Mouse (Mus musculus) CH12.LX (cell line): Measurements from ENCODE around the gene Gm37240. TPM values are rescaled to one million over a fixed set of nuclear protein-coding genes. Genes with fewer than 3 reads are reported as not detected.

Source experiments
- DNase-seq: peaks from one replicate; pipeline ENCODE4 v3.0.0-alpha.2; 2013; ENCODE audit errors: extremely low read depth
- H3K27ac ChIP-seq: 2 replicates; pipeline ENCODE4 v1.5.1; 2012; ENCODE audit warnings: low read depth, mild to moderate bottlenecking, control low read depth, moderate library complexity; ENCODE audit not compliant: insufficient read depth
- H3K27me3 ChIP-seq: replicated peaks from 2 replicates; pipeline ENCODE3; 2012; ENCODE audit warnings: inconsistent platforms
- H3K36me3 ChIP-seq, 2 experiments: replicated peaks in 1 of 2; 2 replicates each; pipeline versions ENCODE3 to v1.6.1; 2012; ENCODE audit warnings: inconsistent platforms in 1 of 2, low read length in 1 of 2, mild to moderate bottlenecking in 1 of 2, mixed read lengths in 1 of 2, moderate library complexity in 1 of 2; ENCODE audit not compliant: control insufficient read depth in 1 of 2, insufficient read depth in 1 of 2
- H3K4me1 ChIP-seq, 2 experiments: 2 replicates each; pipeline ENCODE4 v1.6.1; 2012; ENCODE audit warnings: inconsistent platforms in 1 of 2, moderate library complexity in 1 of 2; ENCODE audit not compliant: insufficient read depth in 2 of 2, control insufficient read depth in 1 of 2
- H3K4me2 ChIP-seq: 2 replicates; pipeline ENCODE4 v1.6.1; 2012; ENCODE audit warnings: low read depth, mild to moderate bottlenecking, control low read depth; ENCODE audit not compliant: poor library complexity, insufficient read depth, severe bottlenecking
- H3K4me3 ChIP-seq, 3 experiments: fragments of 150-350 bp in 1 of 3; sonication (generic) in 1 of 3; replicated peaks in 1 of 3; 2 replicates each; pipeline versions ENCODE3 to v1.5.1; 2011 to 2012; ENCODE audit warnings: low read depth in 2 of 3, low read length in 2 of 3, mild to moderate bottlenecking in 2 of 3, moderate library complexity in 2 of 3, control low read depth in 1 of 3, improper control_type of control experiment in 1 of 3, inconsistent platforms in 1 of 3, mixed read lengths in 1 of 3; ENCODE audit not compliant: poor library complexity in 1 of 3
- H3K79me2 ChIP-seq: replicated peaks from 2 replicates; pipeline ENCODE4 v1.6.1; 2012; ENCODE audit warnings: mild to moderate bottlenecking, moderate library complexity; ENCODE audit not compliant: control insufficient read depth, poor library complexity, insufficient read depth, severe bottlenecking; ENCODE audit errors: extremely low read depth
- H3K9ac ChIP-seq: 2 replicates; pipeline ENCODE4 v1.6.1; 2012; ENCODE audit warnings: low read depth, mild to moderate bottlenecking, control low read depth, moderate library complexity; ENCODE audit not compliant: insufficient read depth
- H3K9me3 ChIP-seq: replicated peaks from 2 replicates; pipeline ENCODE3; 2012; ENCODE audit warnings: low read length, inconsistent platforms, mixed read lengths
- BHLHE40 ChIP-seq: IDR thresholded peaks from 2 replicates; pipeline ENCODE4 v1.6.1; 2011; ENCODE audit warnings: mild to moderate bottlenecking, low read depth, low read length, improper control_type of control experiment
- CHD1 ChIP-seq: IDR thresholded peaks from 2 replicates; pipeline ENCODE4 v1.6.1; 2012; ENCODE audit warnings: low read depth, low read length, improper control_type of control experiment, inconsistent platforms
- CHD2 ChIP-seq: IDR thresholded peaks from 2 replicates; pipeline ENCODE4 v1.6.1; 2011; ENCODE audit warnings: low read length, improper control_type of control experiment
- CTCF ChIP-seq, 2 experiments: IDR thresholded peaks in 1 of 2; conservative IDR thresholded peaks in 1 of 2; 2 replicates each; pipeline ENCODE4 v1.5.1; 2011 to 2012; ENCODE audit warnings: low read depth in 2 of 2, low read length in 2 of 2, improper control_type of control experiment in 1 of 2, inconsistent platforms in 1 of 2, mild to moderate bottlenecking in 1 of 2, moderate library complexity in 1 of 2
- HCFC1 ChIP-seq: IDR thresholded peaks from 2 replicates; pipeline ENCODE4 v1.6.1; 2012; ENCODE audit warnings: low read depth, mild to moderate bottlenecking, inconsistent platforms, low read length, improper control_type of control experiment
- IRF4 ChIP-seq: IDR thresholded peaks from 2 replicates; pipeline ENCODE4 v1.6.1; 2014; ENCODE audit warnings: low read depth, mild to moderate bottlenecking, inconsistent platforms, low read length, improper control_type of control experiment
- JUN ChIP-seq: IDR thresholded peaks from 2 replicates; pipeline ENCODE4 v1.6.1; 2011; ENCODE audit warnings: low read depth, mild to moderate bottlenecking, low read length, improper control_type of control experiment, moderate library complexity; ENCODE audit not compliant: insufficient read depth
- KAT2A ChIP-seq: IDR thresholded peaks from 2 replicates; pipeline ENCODE4 v1.6.1; 2012; ENCODE audit warnings: low read length, improper control_type of control experiment, inconsistent platforms; ENCODE audit not compliant: insufficient replicate concordance
- MAZ ChIP-seq: IDR thresholded peaks from 2 replicates; pipeline ENCODE4 v1.6.1; 2012; ENCODE audit warnings: low read depth, mild to moderate bottlenecking, inconsistent platforms, low read length, improper control_type of control experiment, moderate library complexity
- MXI1 ChIP-seq: IDR thresholded peaks from 2 replicates; pipeline ENCODE4 v1.6.1; 2011; ENCODE audit warnings: mild to moderate bottlenecking, low read depth, low read length, improper control_type of control experiment
- NELFE ChIP-seq: IDR thresholded peaks from 2 replicates; pipeline ENCODE4 v1.6.1; 2011; ENCODE audit warnings: low read depth, low read length, improper control_type of control experiment
- POLR2A ChIP-seq: IDR thresholded peaks from 2 replicates; pipeline ENCODE4 v1.6.1; 2011; ENCODE audit warnings: low read depth, mild to moderate bottlenecking, improper control_type of control experiment, low read length
- POLR2AphosphoS2 ChIP-seq: IDR thresholded peaks from 2 replicates; pipeline ENCODE4 v1.6.1; 2011; ENCODE audit warnings: low read depth, low read length, improper control_type of control experiment
- RAD21 ChIP-seq: IDR thresholded peaks from 2 replicates; pipeline ENCODE4 v1.6.1; 2011; ENCODE audit warnings: low read depth, mild to moderate bottlenecking, low read length, improper control_type of control experiment, moderate library complexity
- SMC3 ChIP-seq: IDR thresholded peaks from 2 replicates; pipeline ENCODE4 v1.6.1; 2011; ENCODE audit warnings: low read depth, low read length, improper control_type of control experiment
- TBP ChIP-seq: conservative IDR thresholded peaks from 2 replicates; pipeline ENCODE4 v1.6.1; 2011; ENCODE audit warnings: low read depth, low read length, improper control_type of control experiment
- TCF12 ChIP-seq: IDR thresholded peaks from 2 replicates; pipeline ENCODE4 v1.6.1; 2014; ENCODE audit warnings: low read depth, mild to moderate bottlenecking, inconsistent platforms, low read length, improper control_type of control experiment
- UBTF ChIP-seq: IDR thresholded peaks from 2 replicates; pipeline ENCODE4 v1.6.1; 2012; ENCODE audit warnings: low read depth, mild to moderate bottlenecking, inconsistent platforms, low read length, improper control_type of control experiment, moderate library complexity
- USF1 ChIP-seq: IDR thresholded peaks from 2 replicates; pipeline ENCODE4 v1.6.1; 2014; ENCODE audit warnings: low read depth, mild to moderate bottlenecking, inconsistent platforms, low read length, improper control_type of control experiment
- ZKSCAN1 ChIP-seq: IDR thresholded peaks from 2 replicates; pipeline ENCODE4 v1.6.1; 2012; ENCODE audit warnings: low read depth, inconsistent platforms, low read length, improper control_type of control experiment, borderline replicate concordance
- ZMIZ1 ChIP-seq: IDR thresholded peaks from 2 replicates; pipeline ENCODE4 v1.6.1; 2012; ENCODE audit warnings: low read depth, mild to moderate bottlenecking, inconsistent platforms, low read length, improper control_type of control experiment
- dilution Hi-C: fragments of 300-500 bp; cut with MboI; formaldehyde crosslinking; loops from 2 replicates; pipeline ENCODE4 v1.14.3; 2020; ENCODE audit warnings: low sequenced_read_pairs; ENCODE audit not compliant: extremely low pct_unique_long_range_greater_than_20kb, extremely low pct_ligation_motif_present
- in situ Hi-C: fragments of 300-500 bp; cut with MboI; formaldehyde crosslinking; loops from 3 replicates; pipeline ENCODE4 v1.14.3; 2019; ENCODE audit warnings: low sequenced_read_pairs, low pct_ligation_motif_present, low pct_unique_long_range_greater_than_20kb, mixed read lengths
- polyA plus RNA-seq: library from polyadenylated mRNA; unstranded; fragments of >175 nt; gene quantifications from 2 replicates; pipeline ENCODE4 v1.2.1, GENCODE M21; 2012; ENCODE audit warnings: low read depth; ENCODE audit not compliant: insufficient read length
- total RNA-seq, 2 experiments: library from RNA; depleted of rRNA; stranded (reverse); fragments of 300-350 nt in 1 of 2; fragments of >200 nt in 1 of 2; gene quantifications; 2 replicates each; pipeline ENCODE4 v1.2.3; 2012 to 2014

Gm37240 gene
- total and polyA plus RNA-seq, 3 experiments = 0.08 to 0.19 (median 0.14) TPM

GRCm38 (mm10) chr3:84842793-84843192, 1044.5 kb downstream of the Gm37240 start:
- in situ Hi-C loops (loop anchor here (10.0 kb wide), 1 partner anchor 138 kb away; no protein-coding TSS in a partner anchor), dilution Hi-C loops (no loop called here)
- no peaks in the 10 kb centered on the region for H3K27me3 ChIP-seq
- H3K4me2 ChIP-seq = no peak overlapping the region
- no peaks in the 10 kb centered on the region for H3K9me3 ChIP-seq
- TF ChIP-seq TCF12 (no peak), SMC3 (no peak), POLR2AphosphoS2 (no peak), ZMIZ1 (no peak), NELFE (no peak), CHD1 (no peak), POLR2A (no peak), IRF4 (no peak), TBP (no peak), ZKSCAN1 (no peak)
- peaks cover 4 to 21% of the 10 kb centered on the region in 2 experiments for H3K36me3 ChIP-seq
- H3K4me1 ChIP-seq = peaks cover 5 to 37% of the 10 kb centered on the region in 2 experiments; a peak in 3 of 4 replicates
- H3K4me3 ChIP-seq = no peak overlapping the region
- no peak overlapping the region for H3K9ac ChIP-seq
- no peak for DNase-seq
- H3K27ac ChIP-seq = no peak overlapping the region
- H3K79me2 ChIP-seq = peaks cover 29% of the 10 kb centered on the region

GRCm38 (mm10) chr3:84841271-84841670, 1046.0 kb downstream of the Gm37240 start:
- dilution Hi-C loops = no loop called here

GRCm38 (mm10) chr3:84839499-84839898, 1047.8 kb downstream of the Gm37240 start:
- no peak overlapping the region for H3K4me2 ChIP-seq
- H3K27me3 ChIP-seq = no peaks in the 10 kb centered on the region
- peaks cover 36% of the 10 kb centered on the region for H3K79me2 ChIP-seq
- dilution Hi-C loops (no loop called here), in situ Hi-C loops (no loop called here)
- DNase-seq = no peak
- no peak overlapping the region for H3K4me3 ChIP-seq
- TF ChIP-seq CHD2 = no peak
- TF ChIP-seq KAT2A = no peak
- no peak for TF ChIP-seq BHLHE40
- no peak for TF ChIP-seq CTCF (conservative IDR thresholded peaks at IDR 0.05 in 1 of 2, IDR thresholded peaks at IDR 0.05 in 1 of 2; ENCODE audit: low read depth in 2 of 2, low read length in 2 of 2)
- no peak for TF ChIP-seq NELFE
- TF ChIP-seq POLR2A = no peak
- TF ChIP-seq HCFC1 = no peak
- no peak for TF ChIP-seq UBTF
- TF ChIP-seq MAZ = no peak
- TF ChIP-seq POLR2AphosphoS2 = no peak
- H3K36me3 ChIP-seq = peaks cover 9 to 33% of the 10 kb centered on the region in 2 experiments
- H3K4me1 ChIP-seq = peaks cover 10 to 70% of the 10 kb centered on the region in 2 experiments; a peak in 3 of 4 replicates
- no peak overlapping the region for H3K9ac ChIP-seq
- no peaks in the 10 kb centered on the region for H3K9me3 ChIP-seq
- H3K27ac ChIP-seq = no peak overlapping the region

More at GRCm38 (mm10) chr3:84841271-84841670, 1046.0 kb downstream of the Gm37240 start:
- Histone ChIP-seq H3K9me3 (no peaks in the 10 kb centered on the region), H3K36me3 (peaks cover 9 to 31% of the 10 kb centered on the region in 2 experiments), H3K4me2 (no peak overlapping the region), H3K79me2 (peaks cover 26% of the 10 kb centered on the region), H3K27ac (no peak overlapping the region), H3K27me3 (no peaks in the 10 kb centered on the region), H3K9ac (no peak overlapping the region), H3K4me3 (no peak overlapping the region), H3K4me1 (peaks cover 10 to 52% of the 10 kb centered on the region in 2 experiments; a peak in 3 of 4 replicates)
- TF ChIP-seq CTCF (conservative IDR thresholded peaks at IDR 0.05 in 1 of 2, IDR thresholded peaks at IDR 0.05 in 1 of 2; ENCODE audit: low read depth in 2 of 2, low read length in 2 of 2) = no peak
- TF ChIP-seq JUN = no peak
- no peak for TF ChIP-seq SMC3
- no peak for TF ChIP-seq ZMIZ1
- no peak for TF ChIP-seq RAD21
- TF ChIP-seq USF1 = no peak
- no peak for TF ChIP-seq MXI1
- TF ChIP-seq UBTF = no peak
- TF ChIP-seq BHLHE40 = no peak
- no peak for DNase-seq
- in situ Hi-C loops = loop anchor here (10.0 kb wide), 1 partner anchor 136 kb away; no protein-coding TSS in a partner anchor
